Mouse (Mus musculus): ENCODE data around the gene B4galt3. TPM values are rescaled to one million over a fixed set of nuclear protein-coding genes. Genes with fewer than 3 reads are reported as not detected.
A peak's percentile ranks its signal among the peaks of the same experiment; 100 is the strongest.
"Not testable (repeated sequence)": the region's sequence is repeated elsewhere in the genome, so short reads cannot be mapped to it uniquely, and the experiment has no call there.

The B4galt3 gene
- polyA plus RNA-seq, 1 experiment from 2014 or later, result 113 TPM

DNA sequence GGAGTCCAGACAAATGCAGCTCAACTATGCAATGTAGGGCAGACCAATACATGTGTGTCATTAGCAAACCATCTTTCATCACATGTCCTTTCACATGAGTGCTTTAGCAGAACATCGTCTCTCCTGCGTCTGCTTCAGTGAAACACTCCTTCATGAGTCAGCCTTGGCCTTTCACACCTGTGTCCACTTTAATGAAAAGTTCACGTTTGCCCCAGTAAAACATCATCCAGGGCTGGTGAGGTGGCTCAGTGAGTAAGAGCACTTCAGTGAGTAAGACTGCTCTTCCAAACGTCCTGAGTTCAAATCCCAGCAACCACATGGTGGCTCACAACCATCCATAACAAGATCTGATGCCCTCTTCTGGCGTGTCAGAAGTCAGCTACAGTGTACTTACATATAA, 36.0 kb downstream of the B4galt3 start:
- H3K9me3 ChIP-seq (replicated peaks; ENCODE audit: control insufficient read depth, low read length, poor library complexity, severe bottlenecking); H3K9ac ChIP-seq (ENCODE audit: low read depth, low read length); H3K36me3 ChIP-seq (ENCODE audit: control insufficient read depth, insufficient read depth, low read length); ATAC-seq; H3K27me3 ChIP-seq (ENCODE audit: control insufficient read depth, insufficient read depth, low read depth, low read length); H3K4me1 ChIP-seq (ENCODE audit: control insufficient read depth, insufficient read depth, low read length); H3K4me3 ChIP-seq (ENCODE audit: low read depth, low read length); H3K4me2 ChIP-seq (ENCODE audit: low read length); H3K27ac ChIP-seq (ENCODE audit: low read length): not testable (repeated sequence)
- 68% methylated on average over 5 of the region's 5 CpGs for WGBS

DNA sequence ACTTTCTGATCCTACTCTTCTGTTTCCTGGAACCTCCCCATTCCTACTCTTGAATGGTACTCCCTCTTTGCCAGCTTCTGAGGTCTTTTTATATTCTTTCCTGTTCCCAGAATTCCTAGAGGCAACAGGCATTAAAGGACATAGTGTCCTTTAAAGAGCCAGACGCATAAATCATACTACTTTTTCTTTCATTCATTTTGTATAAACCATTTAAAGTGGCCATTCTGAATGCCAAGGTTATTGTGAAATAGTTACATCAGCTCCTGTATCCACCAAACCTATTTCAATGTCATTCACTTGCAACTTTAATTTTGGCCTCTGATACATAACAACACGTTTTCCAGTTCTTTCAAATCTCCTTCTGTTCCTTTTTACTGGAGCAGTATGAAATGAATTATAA, 39.2 kb downstream of the B4galt3 start:
- no peaks in the 10 kb centered on the region for H3K4me1 ChIP-seq (ENCODE audit: control insufficient read depth, insufficient read depth, low read length)
- no peak for ATAC-seq
- H3K9me3 ChIP-seq (replicated peaks; ENCODE audit: control insufficient read depth, low read length, poor library complexity, severe bottlenecking), result no peaks in the 10 kb centered on the region
- no peaks in the 10 kb centered on the region for H3K27me3 ChIP-seq (ENCODE audit: control insufficient read depth, insufficient read depth, low read depth, low read length)
- no peak overlapping the region for H3K27ac ChIP-seq (ENCODE audit: low read length)
- no peaks in the 10 kb centered on the region for H3K36me3 ChIP-seq (ENCODE audit: control insufficient read depth, insufficient read depth, low read length)
- no peak overlapping the region for H3K4me3 ChIP-seq (ENCODE audit: low read depth, low read length)
- 65% methylated on average over 2 of the region's 2 CpGs for WGBS
- no peak overlapping the region for H3K9ac ChIP-seq (ENCODE audit: low read depth, low read length)
- no peak overlapping the region for H3K4me2 ChIP-seq (ENCODE audit: low read length)

DNA sequence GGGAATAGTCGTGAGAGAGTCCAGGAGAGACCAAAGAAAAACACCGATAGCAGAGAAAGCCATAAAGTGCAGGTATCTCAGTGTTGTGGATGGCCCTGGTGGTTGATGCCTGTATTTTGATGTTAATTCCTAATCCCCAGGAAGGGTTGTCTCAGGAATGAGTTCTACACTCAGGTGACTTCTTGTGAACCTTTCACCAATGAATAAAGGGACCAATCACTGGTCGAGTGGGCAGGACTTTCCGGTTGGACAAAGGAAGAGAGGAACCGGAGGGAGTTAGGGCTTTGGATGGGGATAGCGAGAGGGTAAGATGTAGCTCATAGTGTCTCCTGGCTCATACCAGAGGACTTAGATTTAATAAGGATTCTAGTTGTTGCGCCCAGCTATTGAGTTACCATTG, 49.6 kb downstream of the B4galt3 start:
- Histone ChIP-seq H3K4me3 (ENCODE audit: low read depth, low read length) (no peak overlapping the region), H3K9me3 (replicated peaks; ENCODE audit: control insufficient read depth, low read length, poor library complexity, severe bottlenecking) (no peaks in the 10 kb centered on the region), H3K27me3 (ENCODE audit: control insufficient read depth, insufficient read depth, low read depth, low read length) (no peaks in the 10 kb centered on the region), H3K4me1 (ENCODE audit: control insufficient read depth, insufficient read depth, low read length) (no peaks in the 10 kb centered on the region), H3K27ac (ENCODE audit: low read length) (no peak overlapping the region), H3K9ac (ENCODE audit: low read depth, low read length) (no peak overlapping the region), H3K36me3 (ENCODE audit: control insufficient read depth, insufficient read depth, low read length) (no peaks in the 10 kb centered on the region), H3K4me2 (ENCODE audit: low read length) (no peak overlapping the region)
- ATAC-seq, result no peak
- 6% methylated on average over 7 of the region's 7 CpGs for WGBS

DNA sequence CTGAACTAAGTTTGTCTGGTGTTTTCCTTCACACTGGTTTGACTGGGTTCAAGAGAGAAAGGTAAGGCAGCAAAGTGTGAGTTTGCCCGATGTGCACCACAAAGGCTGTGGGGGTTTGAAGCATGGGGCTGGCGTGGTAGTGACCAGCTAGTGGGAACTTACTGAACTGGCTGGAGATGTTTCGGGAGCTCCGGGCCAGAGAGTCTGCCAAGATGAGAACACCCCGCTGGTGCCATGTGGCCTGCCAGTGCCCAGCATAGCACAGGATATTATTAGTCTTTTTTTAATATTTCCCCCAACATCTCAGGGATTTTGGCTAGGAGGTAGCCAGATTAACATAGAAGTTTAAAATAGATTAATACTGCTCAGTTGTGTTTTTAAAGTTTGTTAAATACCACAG, 50.0 kb downstream of the B4galt3 start:
- Histone ChIP-seq H3K4me3 (ENCODE audit: low read depth, low read length) (no peak overlapping the region), H3K27ac (ENCODE audit: low read length) (no peak overlapping the region), H3K9ac (ENCODE audit: low read depth, low read length) (no peak overlapping the region), H3K4me2 (ENCODE audit: low read length) (no peak overlapping the region), H3K4me1 (ENCODE audit: control insufficient read depth, insufficient read depth, low read length) (no peaks in the 10 kb centered on the region), H3K9me3 (replicated peaks; ENCODE audit: control insufficient read depth, low read length, poor library complexity, severe bottlenecking) (no peaks in the 10 kb centered on the region), H3K36me3 (ENCODE audit: control insufficient read depth, insufficient read depth, low read length) (no peaks in the 10 kb centered on the region), H3K27me3 (ENCODE audit: control insufficient read depth, insufficient read depth, low read depth, low read length) (no peaks in the 10 kb centered on the region)
- no peak for ATAC-seq
- 16% methylated on average over 5 of the region's 5 CpGs for WGBS

DNA sequence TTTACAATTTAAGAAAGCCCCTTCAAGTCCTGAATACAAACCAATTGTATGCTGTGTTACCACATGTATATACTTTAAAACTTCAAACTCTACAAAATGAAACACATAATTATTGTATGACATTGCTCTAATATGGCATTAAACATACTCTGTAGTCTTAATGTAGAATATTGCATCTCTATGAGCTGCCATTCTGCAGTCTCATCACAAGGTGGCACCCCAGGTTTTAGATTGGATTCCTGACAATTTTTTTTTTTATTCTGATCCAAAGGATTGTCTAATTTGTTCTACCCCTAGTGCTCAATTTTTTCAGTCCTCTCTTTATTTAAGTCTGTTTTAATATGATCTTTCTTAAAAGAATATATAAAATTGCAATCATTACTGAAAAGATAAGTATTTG, 51.3 kb downstream of the B4galt3 start:
- no peak overlapping the region for H3K27ac ChIP-seq (ENCODE audit: low read length)
- H3K4me2 ChIP-seq (ENCODE audit: low read length), result no peak overlapping the region
- no peak overlapping the region for H3K4me3 ChIP-seq (ENCODE audit: low read depth, low read length)
- no peaks in the 10 kb centered on the region for H3K36me3 ChIP-seq (ENCODE audit: control insufficient read depth, insufficient read depth, low read length)
- no peak overlapping the region for H3K9ac ChIP-seq (ENCODE audit: low read depth, low read length)
- ATAC-seq, result no peak
- H3K4me1 ChIP-seq (ENCODE audit: control insufficient read depth, insufficient read depth, low read length), result peaks cover 2% of the 10 kb centered on the region; the same call in 1 of the 2 replicates
- H3K9me3 ChIP-seq (replicated peaks; ENCODE audit: control insufficient read depth, low read length, poor library complexity, severe bottlenecking), result no peaks in the 10 kb centered on the region
- H3K27me3 ChIP-seq (ENCODE audit: control insufficient read depth, insufficient read depth, low read depth, low read length), result no peaks in the 10 kb centered on the region

DNA sequence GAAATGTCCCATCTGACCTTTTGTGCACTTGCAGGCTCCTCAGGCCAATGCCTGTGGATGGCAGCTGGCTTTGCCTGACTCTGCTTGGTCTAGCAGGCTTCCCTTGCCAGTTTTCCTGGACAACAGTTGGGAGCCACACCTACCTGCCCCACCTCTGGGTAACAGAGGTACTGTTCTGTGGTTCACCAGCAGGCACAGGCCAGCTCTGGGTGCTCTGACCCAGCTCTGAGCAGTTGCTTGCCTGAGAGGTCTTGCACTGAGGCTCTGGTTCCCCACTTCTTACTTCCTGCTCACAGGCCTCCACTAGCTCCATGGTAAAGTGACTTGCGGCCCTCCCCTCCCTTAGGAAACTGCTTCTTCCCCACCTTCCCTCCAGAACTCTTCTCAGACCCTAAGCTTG, 51.9 kb downstream of the B4galt3 start:
- Histone ChIP-seq H3K27me3 (ENCODE audit: control insufficient read depth, insufficient read depth, low read depth, low read length) (no peaks in the 10 kb centered on the region), H3K4me1 (ENCODE audit: control insufficient read depth, insufficient read depth, low read length) (peaks cover 4% of the 10 kb centered on the region), H3K9ac (ENCODE audit: low read depth, low read length) (no peak overlapping the region), H3K27ac (ENCODE audit: low read length) (no peak overlapping the region), H3K4me2 (ENCODE audit: low read length) (no peak overlapping the region), H3K4me3 (ENCODE audit: low read depth, low read length) (no peak overlapping the region), H3K36me3 (ENCODE audit: control insufficient read depth, insufficient read depth, low read length) (no peaks in the 10 kb centered on the region), H3K9me3 (replicated peaks; ENCODE audit: control insufficient read depth, low read length, poor library complexity, severe bottlenecking) (no peaks in the 10 kb centered on the region)
- ATAC-seq, result peak; percentile 55; the same call in 1 of the 2 replicates
- WGBS, result 86% methylated on average over 1 of the region's 1 CpGs

DNA sequence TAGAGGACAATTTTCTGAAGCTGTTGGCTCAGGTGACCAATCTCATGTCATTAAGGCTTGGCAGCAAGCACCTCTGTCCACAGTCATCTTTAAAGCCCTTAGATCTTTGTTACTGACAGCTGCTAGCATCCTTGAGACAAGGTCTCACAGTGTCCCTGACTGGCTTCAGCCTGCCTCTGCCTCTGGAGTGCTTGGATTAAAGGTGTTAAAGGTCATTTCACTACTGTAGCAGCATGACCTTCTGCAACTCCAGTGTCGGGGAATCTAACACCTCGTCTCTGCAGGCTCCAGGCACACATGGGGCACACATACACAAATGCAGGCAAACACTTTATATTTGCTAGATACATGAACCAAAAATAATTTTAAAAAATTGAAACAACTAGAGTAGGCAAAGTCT, 55.4 kb downstream of the B4galt3 start:
- Histone ChIP-seq H3K27me3 (ENCODE audit: control insufficient read depth, insufficient read depth, low read depth, low read length) (no peaks in the 10 kb centered on the region), H3K9ac (ENCODE audit: low read depth, low read length) (no peak overlapping the region), H3K4me3 (ENCODE audit: low read depth, low read length) (no peak overlapping the region), H3K27ac (ENCODE audit: low read length) (no peak overlapping the region), H3K9me3 (replicated peaks; ENCODE audit: control insufficient read depth, low read length, poor library complexity, severe bottlenecking) (no peaks in the 10 kb centered on the region), H3K4me2 (ENCODE audit: low read length) (no peak overlapping the region), H3K4me1 (ENCODE audit: control insufficient read depth, insufficient read depth, low read length) (peaks cover 21% of the 10 kb centered on the region), H3K36me3 (ENCODE audit: control insufficient read depth, insufficient read depth, low read length) (no peaks in the 10 kb centered on the region)
- 86% methylated on average over 2 of the region's 2 CpGs for WGBS
- ATAC-seq, result no peak

Other genes starting within 250 kb of the B4galt3 start
- gene Fcgr3, start 205.4 kb upstream of the B4galt3 start, polyA plus RNA-seq (2015; fragmentation: Nextera tagmentation; extraction: Ambion mirVana), result 6.8 and 9.0 TPM in 2 replicates
- gene Cfap126, start 156.4 kb upstream of the B4galt3 start, polyA plus RNA-seq (2015; fragmentation: Nextera tagmentation; extraction: Ambion mirVana), result 7.8 and 9.2 TPM in 2 replicates
- gene Sdhc, start 119.7 kb upstream of the B4galt3 start, polyA plus RNA-seq (2015; fragmentation: Nextera tagmentation; extraction: Ambion mirVana), result 284 and 311 TPM in 2 replicates
- gene Mpz, start 119.6 kb upstream of the B4galt3 start, polyA plus RNA-seq (2015; fragmentation: Nextera tagmentation; extraction: Ambion mirVana), result 0.20 and 0.63 TPM in 2 replicates
- 15.1 and 20.7 TPM in 2 replicates for gene Pcp4l1, start 74.1 kb upstream of the B4galt3 start, polyA plus RNA-seq (2015; fragmentation: Nextera tagmentation; extraction: Ambion mirVana)
- 0.38 and 0.47 TPM in 2 replicates for gene Nr1i3, start 56.4 kb upstream of the B4galt3 start, polyA plus RNA-seq (2015; fragmentation: Nextera tagmentation; extraction: Ambion mirVana)
- gene Tomm40l, start 47.8 kb upstream of the B4galt3 start, polyA plus RNA-seq (2015; fragmentation: Nextera tagmentation; extraction: Ambion mirVana), result 46.8 and 58.3 TPM in 2 replicates
- gene Apoa2, start 45.3 kb upstream of the B4galt3 start, polyA plus RNA-seq (2015; fragmentation: Nextera tagmentation; extraction: Ambion mirVana), result 2.1 and 3.1 TPM in 2 replicates
- gene Fcer1g, start 36.0 kb upstream of the B4galt3 start, polyA plus RNA-seq (2015; fragmentation: Nextera tagmentation; extraction: Ambion mirVana), result 15.9 and 19.3 TPM in 2 replicates
- gene Adamts4, start 19.9 kb upstream of the B4galt3 start, polyA plus RNA-seq (2015; fragmentation: Nextera tagmentation; extraction: Ambion mirVana), result 8.7 and 9.1 TPM in 2 replicates
- 218 and 225 TPM in 2 replicates for gene Ndufs2, start 18.9 kb upstream of the B4galt3 start, polyA plus RNA-seq (2015; fragmentation: Nextera tagmentation; extraction: Ambion mirVana)
- 44.4 and 49.5 TPM in 2 replicates for gene Ppox, start 10.9 kb downstream of the B4galt3 start, polyA plus RNA-seq (2015; fragmentation: Nextera tagmentation; extraction: Ambion mirVana)
- gene Usp21, start 17.7 kb downstream of the B4galt3 start, polyA plus RNA-seq (2015; fragmentation: Nextera tagmentation; extraction: Ambion mirVana), result 105 and 112 TPM in 2 replicates
- gene Ufc1, start 24.7 kb downstream of the B4galt3 start, polyA plus RNA-seq (2015; fragmentation: Nextera tagmentation; extraction: Ambion mirVana), result 105 and 116 TPM in 2 replicates
- 53.6 and 55.2 TPM in 2 replicates for gene Dedd, start 58.8 kb downstream of the B4galt3 start, polyA plus RNA-seq (2015; fragmentation: Nextera tagmentation; extraction: Ambion mirVana)
- gene Nit1, start 75.3 kb downstream of the B4galt3 start, polyA plus RNA-seq (2015; fragmentation: Nextera tagmentation; extraction: Ambion mirVana), result 53.8 and 56.9 TPM in 2 replicates
- 146 and 166 TPM in 2 replicates for gene Pfdn2, start 75.3 kb downstream of the B4galt3 start, polyA plus RNA-seq (2015; fragmentation: Nextera tagmentation; extraction: Ambion mirVana)
- 4.3 and 4.6 TPM in 2 replicates for gene Klhdc9, start 90.5 kb downstream of the B4galt3 start, polyA plus RNA-seq (2015; fragmentation: Nextera tagmentation; extraction: Ambion mirVana)
- gene Nectin4, start 99.8 kb downstream of the B4galt3 start, polyA plus RNA-seq (2015; fragmentation: Nextera tagmentation; extraction: Ambion mirVana), result 3.6 and 3.9 TPM in 2 replicates
- gene Arhgap30, start 118.6 kb downstream of the B4galt3 start, polyA plus RNA-seq (2015; fragmentation: Nextera tagmentation; extraction: Ambion mirVana), result 0.45 and 0.59 TPM in 2 replicates
- gene Usf1, start 141.0 kb downstream of the B4galt3 start, polyA plus RNA-seq (2015; fragmentation: Nextera tagmentation; extraction: Ambion mirVana), result 197 and 201 TPM in 2 replicates
- gene Tstd1, start 148.5 kb downstream of the B4galt3 start, polyA plus RNA-seq (2015; fragmentation: Nextera tagmentation; extraction: Ambion mirVana), result 6.2 and 7.6 TPM in 2 replicates
- gene F11r, start 167.2 kb downstream of the B4galt3 start, polyA plus RNA-seq (2015; fragmentation: Nextera tagmentation; extraction: Ambion mirVana), result 10.4 and 10.5 TPM in 2 replicates
- gene Alyref2, start 233.2 kb downstream of the B4galt3 start, polyA plus RNA-seq (2015; fragmentation: Nextera tagmentation; extraction: Ambion mirVana), result 34.8 and 35.9 TPM in 2 replicates

Measured in midbrain, embryonic 16.5 days (tissue).